Mouse (Mus musculus): ENCODE results near the gene Rpp38. TPM values are rescaled to one million over a fixed set of nuclear protein-coding genes. Genes with fewer than 3 reads are reported as not detected.

Gene Rpp38
- polyA plus RNA-seq (2014; fragmentation: Illumina TruSeq; extraction: RNeasy Lipid Tissue Mini Kit (QIAGEN cat#74804); ENCODE audit: low replicate concordance) = 10.9 TPM

GRCm38 (mm10) chr2:3332484-3333242 lies at the start of gene Rpp38:
Gene Rpp38, minus strand, starts transcription at chr2:3332643.

GRCm38 (mm10) chr2:3335611-3336301 lies 3.3 kb upstream of the Rpp38 start, which contains the start of gene Acbd7:
Gene Acbd7, plus strand, starts transcription at chr2:3336168.

GRCm38 (mm10) chr2:3283602-3284472 lies 48.6 kb downstream of the Rpp38 start, which contains the start of gene Nmt2:
Gene Nmt2, plus strand, starts transcription at chr2:3284212.

Other genes starting within 250 kb of the Rpp38 start
- 8.1 TPM for gene Fam171a1, start 218.4 kb downstream of the Rpp38 start, polyA plus RNA-seq (2014; fragmentation: Illumina TruSeq; extraction: RNeasy Lipid Tissue Mini Kit (QIAGEN cat#74804); ENCODE audit: low replicate concordance)
- 24.8 TPM for gene Nmt2, start 48.4 kb downstream of the Rpp38 start, polyA plus RNA-seq (2014; fragmentation: Illumina TruSeq; extraction: RNeasy Lipid Tissue Mini Kit (QIAGEN cat#74804); ENCODE audit: low replicate concordance)
- not detected for gene Acbd7, start 3.5 kb upstream of the Rpp38 start, polyA plus RNA-seq (2014; fragmentation: Illumina TruSeq; extraction: RNeasy Lipid Tissue Mini Kit (QIAGEN cat#74804); ENCODE audit: low replicate concordance)
- not detected for gene Olah, start 64.6 kb upstream of the Rpp38 start, polyA plus RNA-seq (2014; fragmentation: Illumina TruSeq; extraction: RNeasy Lipid Tissue Mini Kit (QIAGEN cat#74804); ENCODE audit: low replicate concordance)
- not detected for gene Meig1, start 90.0 kb upstream of the Rpp38 start, polyA plus RNA-seq (2014; fragmentation: Illumina TruSeq; extraction: RNeasy Lipid Tissue Mini Kit (QIAGEN cat#74804); ENCODE audit: low replicate concordance)
- gene Dclre1c, start 91.5 kb upstream of the Rpp38 start, polyA plus RNA-seq (2014; fragmentation: Illumina TruSeq; extraction: RNeasy Lipid Tissue Mini Kit (QIAGEN cat#74804); ENCODE audit: low replicate concordance) = 14.0 TPM
- gene Suv39h2, start 142.4 kb upstream of the Rpp38 start, polyA plus RNA-seq (2014; fragmentation: Illumina TruSeq; extraction: RNeasy Lipid Tissue Mini Kit (QIAGEN cat#74804); ENCODE audit: low replicate concordance) = 6.9 TPM
- 1.8 TPM for gene Gm45902, start 180.1 kb upstream of the Rpp38 start, polyA plus RNA-seq (2014; fragmentation: Illumina TruSeq; extraction: RNeasy Lipid Tissue Mini Kit (QIAGEN cat#74804); ENCODE audit: low replicate concordance)
- 47.7 TPM for gene Hspa14, start 180.2 kb upstream of the Rpp38 start, polyA plus RNA-seq (2014; fragmentation: Illumina TruSeq; extraction: RNeasy Lipid Tissue Mini Kit (QIAGEN cat#74804); ENCODE audit: low replicate concordance)
- gene Cdnf, start 180.4 kb upstream of the Rpp38 start, polyA plus RNA-seq (2014; fragmentation: Illumina TruSeq; extraction: RNeasy Lipid Tissue Mini Kit (QIAGEN cat#74804); ENCODE audit: low replicate concordance) = 0.82 TPM
- 83.4 TPM for gene Fam107b, start 237.8 kb upstream of the Rpp38 start, polyA plus RNA-seq (2014; fragmentation: Illumina TruSeq; extraction: RNeasy Lipid Tissue Mini Kit (QIAGEN cat#74804); ENCODE audit: low replicate concordance)

Measured in small intestine, adult 10 weeks (tissue).